ENCODE assay signal across 8 mouse cellular contexts in the genomic region with DNA sequence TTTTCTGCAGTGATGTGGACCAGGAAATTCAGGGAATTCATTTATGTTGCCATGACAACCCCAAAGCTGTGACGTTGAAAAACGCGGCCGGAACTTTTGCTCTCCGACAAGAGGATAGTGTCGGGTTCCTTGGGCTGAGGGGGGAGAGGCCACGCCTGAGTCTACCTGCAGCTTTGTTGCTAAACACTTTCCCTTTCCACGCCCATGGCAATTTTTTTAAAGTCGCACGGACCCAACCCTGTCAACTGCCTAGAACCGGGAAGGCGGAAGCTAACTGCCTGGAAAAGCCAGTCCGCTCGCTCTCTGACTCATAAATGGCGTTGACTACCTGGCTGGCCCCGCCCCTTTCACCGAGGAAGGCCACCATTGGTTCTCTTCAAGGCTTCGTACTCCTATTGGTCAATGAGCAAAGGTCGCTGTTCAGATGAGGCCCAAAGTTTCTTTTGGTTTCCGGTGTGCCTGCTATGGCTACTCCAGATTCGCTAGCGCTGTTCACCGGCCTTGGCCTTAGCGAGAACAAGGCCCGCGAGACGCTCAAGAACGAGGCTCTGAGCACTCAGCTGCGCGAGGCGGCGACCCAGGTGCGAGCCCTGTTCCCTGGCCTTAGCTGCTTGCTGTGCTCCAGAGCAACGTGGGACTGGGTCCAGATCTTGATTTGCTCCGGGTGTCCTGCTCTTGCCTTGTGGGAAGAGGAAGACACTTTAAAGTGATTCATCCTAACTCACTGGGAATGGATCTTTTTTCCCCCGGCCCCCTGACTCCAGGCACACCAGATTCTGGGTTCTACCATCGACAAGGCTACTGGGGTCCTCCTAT. TPM values are rescaled to one million over a fixed set of nuclear protein-coding genes. Genes with fewer than 3 reads are reported as not detected.
DNase-seq lines count a peak whose midpoint lies in the region; ATAC-seq and TF ChIP-seq lines count a peak whose summit lies in the region.

A gene (plus strand): TSS at position 88 of the 816 bp plus-strand sequence.

- H3K9me3 ChIP-seq in hindbrain, postnatal 0 days (ENCODE audit: low read length): no peaks in the 10 kb centered on the region

- peak; percentile 99 for DNase-seq in ZHBTc4 (ENCODE audit: low read depth, low spot score)
- DNase-seq in gastrocnemius, adult 2 months: peak; percentile 96
- DNase-seq in hindbrain, postnatal 0 days (ENCODE audit: low spot score): peak; percentile 97
- DNase-seq in left cerebral cortex, adult 2 months (ENCODE audit: extremely low spot score in 1 of 2, low spot score in 2 of 2): peak; percentile 86 to 89
- peak; percentile 94 for DNase-seq in right cerebral cortex, adult 2 months (ENCODE audit: low spot score in 2 of 2)
- DNase-seq in urinary bladder, postnatal 14 days (ENCODE audit: low spot score): peak; percentile 97

- H3K27me3 ChIP-seq in hindbrain, postnatal 0 days (ENCODE audit: insufficient read depth, low read length): no peaks in the 10 kb centered on the region

- intact Hi-C loops in gastrocnemius, adult 2 months (cut with DNase I): loop anchor here (2.0 kb wide), 1 partner anchor 17 kb away; a partner anchor contains a TSS
- intact Hi-C loops in left cerebral cortex, adult 2 months (cut with DNase I): loop anchor here (2.0 kb wide), 1 partner anchor 15 kb away; no protein-coding TSS in a partner anchor

- peak; percentile 99 for ATAC-seq in common myeloid progenitor, adult 5-6 weeks (replicated peaks; ENCODE audit: low read depth, poor library complexity, severe bottlenecking)
- peak; percentile 98 for ATAC-seq in hindbrain, postnatal 0 days
- ATAC-seq in megakaryocyte, adult 5-6 weeks (ENCODE audit: poor library complexity, severe bottlenecking): peak; percentile 98

- peak within 1 kb of the TSS; percentile 87 for H3K4me2 ChIP-seq in hindbrain, postnatal 0 days (ENCODE audit: low read depth, low read length)

- H3K4me1 ChIP-seq in hindbrain, postnatal 0 days (ENCODE audit: insufficient read depth, low read length): peaks cover 11% of the 10 kb centered on the region; the same call in 1 of the 2 replicates

- no peak for TF ChIP-seq CTCF in gastrocnemius, adult 2 months (IDR thresholded peaks at IDR 0.05)
- TF ChIP-seq CTCF in hindbrain, postnatal 0 days (IDR thresholded peaks at IDR 0.05; ENCODE audit: low read depth): no peak
- TF ChIP-seq CTCF in left cerebral cortex, adult 2 months (IDR thresholded peaks at IDR 0.05): no peak

- peaks cover 32% of the 10 kb centered on the region; the same call in 1 of the 2 replicates for H3K36me3 ChIP-seq in hindbrain, postnatal 0 days (ENCODE audit: insufficient read depth, low read length)

- H3K9ac ChIP-seq in hindbrain, postnatal 0 days (replicated peaks; ENCODE audit: low read length): peak within 1 kb of the TSS; percentile 67

- peak within 1 kb of the TSS; percentile 95 for H3K4me3 ChIP-seq in gastrocnemius, adult 2 months
- peak within 1 kb of the TSS; percentile 71 for H3K4me3 ChIP-seq in hindbrain, postnatal 0 days (ENCODE audit: low read length)
- peak within 1 kb of the TSS; percentile 84 for H3K4me3 ChIP-seq in left cerebral cortex, adult 2 months

- WGBS in hindbrain, postnatal 0 days: under 1% methylated on average over 37 of the region's 37 CpGs

- H3K27ac ChIP-seq in gastrocnemius, adult 2 months: peak within 1 kb of the TSS; percentile 93
- peak within 1 kb of the TSS; percentile 68 for H3K27ac ChIP-seq in hindbrain, postnatal 0 days
- H3K27ac ChIP-seq in left cerebral cortex, adult 2 months: peak within 1 kb of the TSS; percentile 88

RNA-seq across cellular contexts. Expression of the gene that starts here (rescaled TPM):
- total RNA-seq in common myeloid progenitor, adult 5-6 weeks (2017): 149 and 207 TPM in 2 replicates
- total RNA-seq in gastrocnemius, adult 2 months (2021): 10 to 100 TPM; 75.4 to 80.6 TPM
- total RNA-seq in hindbrain, postnatal 0 days (2014; rRNA removed): 153 and 175 TPM in 2 replicates
- polyA plus RNA-seq in hindbrain, postnatal 0 days (2015; fragmentation: Nextera tagmentation; extraction: Ambion mirVana): 55.2 and 58.3 TPM in 2 replicates
- 10 to 100 TPM; 75.3 to 78.0 TPM for total RNA-seq in left cerebral cortex, adult 2 months (2021)
- total RNA-seq in megakaryocyte, adult 5-6 weeks (2015): 120 and 137 TPM in 2 replicates
- total RNA-seq in megakaryocyte, adult 5-6 weeks (2017): 130 and 144 TPM in 2 replicates

Comparison
In these comparisons a context has a peak if more than half of its experiments do, and no peak if none do; other contexts are left out.
1. Peak in every context shown above with its lines: DNase-seq, ATAC-seq, H3K4me3 ChIP-seq and H3K27ac ChIP-seq.